Mouse (Mus musculus): ENCODE results near the gene Maco1. TPM values are rescaled to one million over a fixed set of nuclear protein-coding genes. Genes with fewer than 3 reads are reported as not detected.

Gene Maco1
- polyA plus RNA-seq, 1 experiment from 2014 or later: 47.2 TPM

- Histone ChIP-seq H3K9me3 (ENCODE audit: control insufficient read depth, low read length) (no peaks in the 10 kb centered on the region), H3K27ac (ENCODE audit: low read depth, low read length) (no peak overlapping the region), H3K9ac (ENCODE audit: low read length) (no peak overlapping the region), H3K36me3 (ENCODE audit: control insufficient read depth, insufficient read depth, low read length) (no peaks in the 10 kb centered on the region), H3K4me2 (ENCODE audit: low read depth) (no peak overlapping the region), H3K27me3 (ENCODE audit: control insufficient read depth, insufficient read depth, low read length) (no peaks in the 10 kb centered on the region), H3K4me3 (ENCODE audit: low read depth, low read length) (no peak overlapping the region), H3K4me1 (ENCODE audit: control insufficient read depth, insufficient read depth, low read length) (peaks cover under 1% of the 10 kb centered on the region; the same call in 1 of the 2 replicates)
- DNase-seq (ENCODE audit: low spot score) (peak; percentile 41), ATAC-seq (ENCODE audit: insufficient read depth, low FRiP score, low TSS enrichment) (no peak)
- WGBS: 63% methylated on average over 5 of the region's 5 CpGs
Observed at GRCm38 (mm10) chr4:134784701-134785100, 68.4 kb downstream of the Maco1 start.

DNA sequence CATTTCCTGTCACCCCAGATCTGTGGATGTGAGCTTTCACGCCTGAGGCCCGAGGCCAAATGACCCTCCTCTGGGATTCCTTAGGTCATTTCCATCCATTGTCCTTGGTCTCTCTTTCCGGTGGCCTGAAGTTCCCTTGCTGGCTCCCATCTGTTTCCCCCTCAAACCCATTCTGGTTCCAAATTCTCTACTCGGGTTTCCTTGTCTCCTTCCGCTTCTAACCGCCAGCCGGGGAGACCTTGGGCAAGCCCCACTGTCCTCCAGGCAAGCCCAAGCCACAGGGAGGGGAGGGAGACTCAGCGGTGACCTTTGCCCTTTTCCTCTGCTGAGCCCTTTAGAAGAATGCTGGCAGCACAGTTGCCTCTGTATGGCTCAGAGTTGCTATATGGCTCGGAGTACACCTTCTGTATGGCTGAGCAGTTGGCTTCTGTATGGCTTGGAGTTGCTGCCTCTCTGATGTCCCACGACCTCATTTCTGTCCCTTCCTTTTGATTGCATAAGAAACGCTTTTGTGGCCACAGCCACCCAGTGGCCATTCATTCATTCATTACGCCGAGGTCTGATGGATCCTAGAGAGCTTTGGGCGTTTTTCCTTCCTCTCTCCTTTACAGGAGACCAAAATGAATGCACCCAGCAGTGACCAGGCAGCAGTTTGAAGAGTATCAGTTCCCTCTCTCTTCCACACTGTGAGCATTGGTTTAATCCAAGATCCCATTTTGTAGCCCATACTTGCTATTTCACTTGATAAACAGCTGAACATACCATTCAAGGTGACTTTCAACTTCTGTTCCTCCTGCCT, 73.8 kb downstream of the Maco1 start:
- H3K4me3 ChIP-seq (ENCODE audit: low read depth, low read length): no peak overlapping the region
- ATAC-seq (ENCODE audit: insufficient read depth, low FRiP score, low TSS enrichment): no peak
- H3K9ac ChIP-seq (ENCODE audit: low read length): no peak overlapping the region
- H3K36me3 ChIP-seq (ENCODE audit: control insufficient read depth, insufficient read depth, low read length): no peaks in the 10 kb centered on the region
- 43% methylated on average over 14 of the region's 14 CpGs for WGBS
- H3K4me2 ChIP-seq (ENCODE audit: low read depth): no peak overlapping the region
- H3K9me3 ChIP-seq (ENCODE audit: control insufficient read depth, low read length): no peaks in the 10 kb centered on the region
- no peaks in the 10 kb centered on the region for H3K27me3 ChIP-seq (ENCODE audit: control insufficient read depth, insufficient read depth, low read length)
- H3K4me1 ChIP-seq (ENCODE audit: control insufficient read depth, insufficient read depth, low read length): peaks cover 5% of the 10 kb centered on the region; the same call in 1 of the 2 replicates
- no peak overlapping the region for H3K27ac ChIP-seq (ENCODE audit: low read depth, low read length)
- DNase-seq (ENCODE audit: low spot score): no peak

GRCm38 (mm10) chr4:134776246-134776645, 76.9 kb downstream of the Maco1 start:
- Histone ChIP-seq H3K36me3 (ENCODE audit: control insufficient read depth, insufficient read depth, low read length) (no peaks in the 10 kb centered on the region), H3K27ac (ENCODE audit: low read depth, low read length) (no peak overlapping the region), H3K27me3 (ENCODE audit: control insufficient read depth, insufficient read depth, low read length) (no peaks in the 10 kb centered on the region), H3K4me2 (ENCODE audit: low read depth) (no peak overlapping the region), H3K9ac (ENCODE audit: low read length) (no peak overlapping the region), H3K4me1 (ENCODE audit: control insufficient read depth, insufficient read depth, low read length) (peaks cover 5% of the 10 kb centered on the region; the same call in 1 of the 2 replicates), H3K4me3 (ENCODE audit: low read depth, low read length) (no peak overlapping the region), H3K9me3 (ENCODE audit: control insufficient read depth, low read length) (no peaks in the 10 kb centered on the region)
- WGBS: 78% methylated on average over 7 of the region's 7 CpGs
- no peak for DNase-seq (ENCODE audit: low spot score)
- no peak for ATAC-seq (ENCODE audit: insufficient read depth, low FRiP score, low TSS enrichment)

- peaks cover 5% of the 10 kb centered on the region; the same call in 1 of the 2 replicates for H3K4me1 ChIP-seq (ENCODE audit: control insufficient read depth, insufficient read depth, low read length)
- H3K27ac ChIP-seq (ENCODE audit: low read depth, low read length): no peak overlapping the region
- no peak overlapping the region for H3K4me3 ChIP-seq (ENCODE audit: low read depth, low read length)
- H3K27me3 ChIP-seq (ENCODE audit: control insufficient read depth, insufficient read depth, low read length): no peaks in the 10 kb centered on the region
- 67% methylated on average over 14 of the region's 14 CpGs for WGBS
- H3K36me3 ChIP-seq (ENCODE audit: control insufficient read depth, insufficient read depth, low read length): no peaks in the 10 kb centered on the region
- DNase-seq (ENCODE audit: low spot score) (no peak), ATAC-seq (ENCODE audit: insufficient read depth, low FRiP score, low TSS enrichment) (no peak)
- no peak overlapping the region for H3K9ac ChIP-seq (ENCODE audit: low read length)
- no peaks in the 10 kb centered on the region for H3K9me3 ChIP-seq (ENCODE audit: control insufficient read depth, low read length)
- H3K4me2 ChIP-seq (ENCODE audit: low read depth): no peak overlapping the region
Observed at GRCm38 (mm10) chr4:134775234-134775944, 77.8 kb downstream of the Maco1 start.

DNA sequence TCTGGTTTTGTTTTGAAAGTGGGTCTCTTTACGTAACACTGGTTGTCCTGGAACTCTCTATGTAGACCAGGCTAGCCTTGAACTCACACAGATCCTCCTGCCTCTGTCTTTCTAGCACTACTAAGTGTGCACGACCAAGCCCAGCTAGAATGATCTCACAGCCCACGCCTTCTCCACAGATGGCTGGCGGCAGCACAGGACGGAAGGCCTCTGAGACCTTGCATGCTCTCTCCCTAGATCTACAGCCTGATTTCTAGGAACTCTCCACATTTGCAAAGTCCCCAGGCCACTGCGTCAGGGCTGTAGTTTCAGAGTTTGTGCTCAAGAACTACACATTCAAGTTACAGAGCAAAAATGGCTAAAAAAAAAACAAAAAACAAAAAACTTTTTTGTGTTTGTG, 79.0 kb downstream of the Maco1 start:
- no peak for ATAC-seq (ENCODE audit: insufficient read depth, low FRiP score, low TSS enrichment)
- WGBS: 87% methylated on average over 6 of the region's 6 CpGs
- Histone ChIP-seq H3K4me2 (ENCODE audit: low read depth) (no peak overlapping the region), H3K36me3 (ENCODE audit: control insufficient read depth, insufficient read depth, low read length) (no peaks in the 10 kb centered on the region), H3K27ac (ENCODE audit: low read depth, low read length) (no peak overlapping the region), H3K4me1 (ENCODE audit: control insufficient read depth, insufficient read depth, low read length) (no peaks in the 10 kb centered on the region; the same call in 1 of the 2 replicates), H3K4me3 (ENCODE audit: low read depth, low read length) (no peak overlapping the region), H3K9ac (ENCODE audit: low read length) (no peak overlapping the region), H3K9me3 (ENCODE audit: control insufficient read depth, low read length) (no peaks in the 10 kb centered on the region), H3K27me3 (ENCODE audit: control insufficient read depth, insufficient read depth, low read length) (0 out of 2 replicates have a peak, but pooled peaks cover under 1% of the 10 kb centered on the region)
- DNase-seq (ENCODE audit: low spot score): no peak

GRCm38 (mm10) chr4:134772805-134773674, 80.1 kb downstream of the Maco1 start:
- H3K9me3 ChIP-seq (ENCODE audit: control insufficient read depth, low read length): no peaks in the 10 kb centered on the region
- no peak overlapping the region for H3K27ac ChIP-seq (ENCODE audit: low read depth, low read length)
- no peak overlapping the region for H3K4me2 ChIP-seq (ENCODE audit: low read depth)

DNA sequence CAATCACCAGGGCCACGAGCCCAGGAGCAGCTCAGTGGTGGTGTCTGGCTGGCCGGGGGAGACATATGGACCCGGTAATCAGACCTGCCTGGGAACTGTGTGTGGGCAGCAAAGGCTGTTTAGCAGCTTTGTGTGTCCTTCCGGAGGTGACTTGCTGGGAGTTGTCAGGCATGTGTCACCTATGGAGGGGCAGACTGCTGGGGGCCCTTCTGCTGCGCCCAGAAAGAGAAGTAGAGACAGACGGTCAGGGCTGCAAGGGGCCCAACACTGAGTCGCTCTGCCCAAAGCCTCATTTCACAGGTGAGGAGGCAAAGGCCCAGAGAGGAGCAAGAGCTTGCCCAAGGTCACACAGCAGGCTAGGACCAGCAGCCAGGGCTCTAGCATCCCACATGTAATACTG, 83.3 kb downstream of the Maco1 start:
- no peaks in the 10 kb centered on the region for H3K9me3 ChIP-seq (ENCODE audit: control insufficient read depth, low read length)
- H3K27ac ChIP-seq (ENCODE audit: low read depth, low read length): no peak overlapping the region
- no peak overlapping the region for H3K4me2 ChIP-seq (ENCODE audit: low read depth)
- no peak for ATAC-seq (ENCODE audit: insufficient read depth, low FRiP score, low TSS enrichment)
- no peak for DNase-seq (ENCODE audit: low spot score)
- 60% methylated on average over 7 of the region's 7 CpGs for WGBS
- H3K9ac ChIP-seq (ENCODE audit: low read length): no peak overlapping the region
- peaks cover 18% of the 10 kb centered on the region for H3K27me3 ChIP-seq (ENCODE audit: control insufficient read depth, insufficient read depth, low read length)
- peaks cover 9% of the 10 kb centered on the region for H3K4me1 ChIP-seq (ENCODE audit: control insufficient read depth, insufficient read depth, low read length)
- H3K4me3 ChIP-seq (ENCODE audit: low read depth, low read length): no peak overlapping the region
- no peaks in the 10 kb centered on the region for H3K36me3 ChIP-seq (ENCODE audit: control insufficient read depth, insufficient read depth, low read length)

More at GRCm38 (mm10) chr4:134772805-134773674, 80.1 kb downstream of the Maco1 start:
- no peak overlapping the region for H3K9ac ChIP-seq (ENCODE audit: low read length)
- H3K36me3 ChIP-seq (ENCODE audit: control insufficient read depth, insufficient read depth, low read length): no peaks in the 10 kb centered on the region
- 27% methylated on average over 4 of the region's 4 CpGs for WGBS
- peaks cover 3% of the 10 kb centered on the region; the same call in 1 of the 2 replicates for H3K27me3 ChIP-seq (ENCODE audit: control insufficient read depth, insufficient read depth, low read length)
- H3K4me1 ChIP-seq (ENCODE audit: control insufficient read depth, insufficient read depth, low read length): no peaks in the 10 kb centered on the region
- H3K4me3 ChIP-seq (ENCODE audit: low read depth, low read length): no peak overlapping the region
- no peak for ATAC-seq (ENCODE audit: insufficient read depth, low FRiP score, low TSS enrichment)
- no peak for DNase-seq (ENCODE audit: low spot score)

DNA sequence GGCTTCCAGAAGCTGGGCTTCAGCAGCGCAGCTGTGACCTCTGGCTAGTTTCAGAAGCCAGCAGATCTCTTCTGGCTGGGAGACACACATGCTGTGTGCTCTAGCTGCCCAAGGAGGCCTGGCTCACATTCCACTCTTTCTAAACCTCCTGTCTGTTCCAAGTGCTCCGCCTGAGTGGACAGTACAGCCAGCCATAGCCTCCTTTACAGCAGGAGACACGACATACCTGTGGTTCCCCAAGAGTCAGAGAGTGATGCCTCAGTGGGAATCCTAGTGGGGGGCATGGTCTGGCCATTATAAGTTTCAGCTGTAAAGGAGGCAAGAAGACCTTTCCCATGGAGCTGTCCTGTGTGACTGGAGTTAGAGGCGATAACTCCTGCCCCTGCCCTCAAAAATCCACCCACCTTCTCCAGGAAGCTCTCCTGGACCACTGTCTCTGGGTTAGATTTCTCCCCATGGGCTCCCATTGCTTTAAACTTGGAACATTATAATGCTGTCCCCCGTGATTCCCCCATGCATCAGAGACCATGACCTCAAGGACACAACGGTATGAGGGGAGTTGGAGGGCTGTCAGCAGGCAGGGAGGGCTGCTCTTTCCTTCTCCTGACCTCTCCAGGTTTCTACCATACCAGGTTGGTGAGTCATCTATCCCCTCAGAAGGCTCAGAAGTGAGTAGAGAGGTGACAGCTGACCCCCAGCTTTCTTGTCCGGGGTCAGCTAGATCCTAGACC, 83.9 kb downstream of the Maco1 start:
- Histone ChIP-seq H3K27ac (ENCODE audit: low read depth, low read length) (no peak overlapping the region), H3K4me3 (ENCODE audit: low read depth, low read length) (no peak overlapping the region), H3K27me3 (ENCODE audit: control insufficient read depth, insufficient read depth, low read length) (peaks cover 18% of the 10 kb centered on the region), H3K4me2 (ENCODE audit: low read depth) (no peak overlapping the region), H3K4me1 (ENCODE audit: control insufficient read depth, insufficient read depth, low read length) (peaks cover 9% of the 10 kb centered on the region), H3K9me3 (ENCODE audit: control insufficient read depth, low read length) (no peaks in the 10 kb centered on the region), H3K9ac (ENCODE audit: low read length) (no peak overlapping the region), H3K36me3 (ENCODE audit: control insufficient read depth, insufficient read depth, low read length) (no peaks in the 10 kb centered on the region)
- ATAC-seq (ENCODE audit: insufficient read depth, low FRiP score, low TSS enrichment) (no peak), DNase-seq (ENCODE audit: low spot score) (no peak)
- 66% methylated on average over 7 of the region's 7 CpGs for WGBS
